Mouse (Mus musculus) left cerebral cortex, postnatal 14 days (tissue): Measurements from ENCODE around the gene Nr6a1. TPM values are rescaled to one million over a fixed set of nuclear protein-coding genes. Genes with fewer than 3 reads are reported as not detected.
A peak's percentile ranks its signal among the peaks of the same experiment; 100 is the strongest.

Source experiments
- DNase-seq, 2 experiments: peaks; one replicate each; pipeline ENCODE4 v3.0.0; 2021 to 2022; ENCODE audit warnings: low spot score in 2 of 2, mixed read lengths in 1 of 2
- intact Hi-C: fragments of 180-260 bp; cut with DNase I; formaldehyde crosslinking; loops from one replicate; pipeline ENCODE4 v1.15.1; 2025
- total RNA-seq, 2 experiments: library from RNA; stranded (reverse); gene quantifications; 2 replicates each; pipeline ENCODE4 v1.2.3; 2021

Nr6a1 gene
- total RNA-seq, 2 experiments from 2014 or later = 4.7 to 6.2 TPM

GRCm38 (mm10) chr2:38735740-38736139, 191.7 kb downstream of the Nr6a1 start:
- no peak for DNase-seq
- intact Hi-C loops = loop anchor here (5.0 kb wide), 1 partner anchor 73 kb away; no protein-coding TSS in a partner anchor

GRCm38 (mm10) chr2:38734721-38735120, 192.8 kb downstream of the Nr6a1 start:
- intact Hi-C loops = loop anchor here (5.0 kb wide), 1 partner anchor 72 kb away; no protein-coding TSS in a partner anchor
- DNase-seq = peak in 1 of 2 experiments; percentile 11

- no peak for DNase-seq
- intact Hi-C loops = no loop called here
Measured at GRCm38 (mm10) chr2:38730331-38730827, 197.1 kb downstream of the Nr6a1 start.

GRCm38 (mm10) chr2:38725427-38725826, 202.1 kb downstream of the Nr6a1 start:
- no peak for DNase-seq
- intact Hi-C loops = no loop called here

GRCm38 (mm10) chr2:38723378-38723777, 204.1 kb downstream of the Nr6a1 start:
- DNase-seq = no peak
- intact Hi-C loops = no loop called here

- no peak for DNase-seq
- intact Hi-C loops = no loop called here
Measured at GRCm38 (mm10) chr2:38722076-38722475, 205.4 kb downstream of the Nr6a1 start.

- intact Hi-C loops = no loop called here
- DNase-seq = no peak
Measured at GRCm38 (mm10) chr2:38720661-38721060, 206.8 kb downstream of the Nr6a1 start.

GRCm38 (mm10) chr2:38719354-38719753, 208.1 kb downstream of the Nr6a1 start:
- DNase-seq = no peak
- intact Hi-C loops = no loop called here

GRCm38 (mm10) chr2:38718676-38719075, 208.8 kb downstream of the Nr6a1 start:
- no peak for DNase-seq
- intact Hi-C loops = no loop called here

- intact Hi-C loops = no loop called here
- no peak for DNase-seq
Measured at GRCm38 (mm10) chr2:38717436-38717835, 210.1 kb downstream of the Nr6a1 start.

GRCm38 (mm10) chr2:38714324-38714723, 213.2 kb downstream of the Nr6a1 start, which contains the start of gene Nr5a1:
TSS of gene Nr5a1 (minus strand) at chr2:38714542.
- no peak for DNase-seq
- intact Hi-C loops = no loop called here

- DNase-seq = no peak
- intact Hi-C loops = no loop called here
Measured at GRCm38 (mm10) chr2:38713596-38713995, 213.9 kb downstream of the Nr6a1 start.

- intact Hi-C loops = no loop called here
- no peak for DNase-seq
Measured at GRCm38 (mm10) chr2:38712769-38713125, 214.7 kb downstream of the Nr6a1 start.

- DNase-seq = no peak
- intact Hi-C loops = no loop called here
Measured at GRCm38 (mm10) chr2:38712076-38712768, 215.3 kb downstream of the Nr6a1 start.

GRCm38 (mm10) chr2:38711421-38711861, 216.0 kb downstream of the Nr6a1 start:
- intact Hi-C loops = no loop called here

GRCm38 (mm10) chr2:38710304-38711241, 216.9 kb downstream of the Nr6a1 start:
- no peak for DNase-seq
- intact Hi-C loops = no loop called here

More at GRCm38 (mm10) chr2:38711421-38711861, 216.0 kb downstream of the Nr6a1 start:
- DNase-seq = no peak

- intact Hi-C loops = no loop called here
Measured at GRCm38 (mm10) chr2:38708907-38709688, 218.4 kb downstream of the Nr6a1 start.

GRCm38 (mm10) chr2:38706661-38707060, 220.8 kb downstream of the Nr6a1 start:
- intact Hi-C loops = no loop called here
- no peak for DNase-seq

More at GRCm38 (mm10) chr2:38708907-38709688, 218.4 kb downstream of the Nr6a1 start:
- DNase-seq = no peak

GRCm38 (mm10) chr2:38705036-38705435, 222.5 kb downstream of the Nr6a1 start:
- no peak for DNase-seq
- intact Hi-C loops = no loop called here
